Mouse (Mus musculus) limb, embryonic 11.5 days (tissue): ENCODE results near the gene Gm49384. TPM values are rescaled to one million over a fixed set of nuclear protein-coding genes. Genes with fewer than 3 reads are reported as not detected.
"Not testable (repeated sequence)": the region's sequence is repeated elsewhere in the genome, so short reads cannot be mapped to it uniquely, and the experiment has no call there.

Source experiments
- ATAC-seq: fragments of 200-750 bp; cut with Nextera tagmentation; 2 replicates; pipeline ENCODE4 v1.8.0; 2017; ENCODE audit warnings: low read depth; ENCODE audit not compliant: insufficient number of reproducible peaks, low FRiP score, low TSS enrichment
- DNase-seq: peaks from one replicate; pipeline ENCODE4 v3.0.0-alpha.2; 2015; ENCODE audit warnings: low spot score
- H3K27ac ChIP-seq: fragments of 300-500 bp; sonication (generic); replicated peaks from 2 replicates; pipeline ENCODE4 v1.5.1; 2014; ENCODE audit warnings: low read depth, mild to moderate bottlenecking, low read length
- H3K27me3 ChIP-seq: fragments of 300-500 bp; sonication (generic); 2 replicates; pipeline ENCODE4 v1.6.1; 2014; ENCODE audit warnings: mild to moderate bottlenecking, low read length, mixed read lengths; ENCODE audit not compliant: control insufficient read depth, insufficient read depth
- H3K36me3 ChIP-seq: fragments of 300-500 bp; sonication (generic); 2 replicates; pipeline ENCODE4 v1.6.1; 2014; ENCODE audit warnings: mild to moderate bottlenecking, low read length, moderate library complexity, mixed read lengths; ENCODE audit not compliant: control insufficient read depth, insufficient read depth
- H3K4me1 ChIP-seq: fragments of 300-500 bp; sonication (generic); 2 replicates; pipeline ENCODE4 v1.6.1; 2014; ENCODE audit warnings: low read length, mixed read lengths; ENCODE audit not compliant: control insufficient read depth, insufficient read depth
- H3K4me2 ChIP-seq: fragments of 300-500 bp; sonication (generic); 2 replicates; pipeline ENCODE4 v1.6.1; 2014; ENCODE audit warnings: low read depth, mild to moderate bottlenecking, moderate library complexity; ENCODE audit not compliant: severe bottlenecking
- H3K4me3 ChIP-seq: fragments of 300-500 bp; sonication (generic); 2 replicates; pipeline ENCODE4 v1.5.1; 2014; ENCODE audit warnings: low read depth, low read length
- H3K9ac ChIP-seq: fragments of 300-500 bp; sonication (generic); 2 replicates; pipeline ENCODE4 v1.6.1; 2014; ENCODE audit warnings: mild to moderate bottlenecking, low read length
- H3K9me3 ChIP-seq: fragments of 300-500 bp; sonication (generic); 2 replicates; pipeline ENCODE4 v1.6.1; 2016; ENCODE audit warnings: low read length; ENCODE audit not compliant: control insufficient read depth
- WGBS: fragments of 180-500 bp; shearing (Covaris S2); extraction: QIAGEN DNeasy Blood & Tissue Kit; methylation state at CpG from one replicate; pipeline ENCODE4 v1.1.7; 2014; 5-methylcytosine and 5-hydroxymethylcytosine counted together
- polyA plus RNA-seq: library from polyadenylated mRNA; unstranded; fragments of >200 nt; fragmentation: Nextera tagmentation; extraction: Ambion mirVana; gene quantifications from 2 replicates; pipeline ENCODE4 v1.2.1, GENCODE M21; 2014

The Gm49384 gene
- polyA plus RNA-seq, 1 experiment from 2014 or later: 43.5 TPM

DNA sequence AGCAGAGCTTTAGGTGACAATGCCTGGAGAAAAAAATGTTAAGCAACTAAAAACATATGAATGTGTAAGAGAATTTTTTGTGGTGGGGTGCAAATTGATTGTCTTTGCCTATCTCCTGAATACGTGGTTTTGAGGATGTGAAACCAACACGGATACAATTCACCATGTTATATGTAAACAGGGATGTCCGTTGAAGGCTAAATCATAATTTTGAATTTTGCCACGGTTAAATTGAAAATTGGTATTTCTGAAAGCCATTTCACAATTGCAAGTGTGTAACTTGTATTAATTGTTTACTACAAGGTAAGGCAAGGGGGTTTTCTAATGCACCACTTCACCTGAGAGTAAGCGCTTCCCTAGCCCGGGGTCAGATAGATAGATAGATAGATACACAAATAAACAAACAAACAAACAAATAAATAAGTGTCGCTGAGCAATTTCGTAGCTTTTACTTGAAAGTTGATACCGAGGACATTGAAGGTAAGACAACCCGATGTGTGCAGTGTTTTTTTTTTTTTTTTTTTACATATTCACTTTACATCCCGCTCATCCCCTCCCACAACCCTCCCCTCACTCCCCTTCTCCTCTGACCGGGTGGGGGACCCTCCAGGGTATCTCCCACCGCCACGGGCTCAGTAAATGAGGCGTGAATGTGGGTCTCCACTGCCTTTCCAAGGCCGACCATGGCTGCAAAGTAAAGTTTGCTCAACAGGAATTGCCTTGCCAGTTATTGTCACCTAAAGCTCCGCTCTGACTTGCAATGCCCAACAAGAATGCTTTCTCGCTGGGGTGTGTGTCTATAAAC is 36.2 kb downstream of the Gm49384 start:
- H3K27me3 ChIP-seq: no peaks in the 10 kb centered on the region
- 9% methylated on average over 18 of the region's 18 CpGs for WGBS

DNA sequence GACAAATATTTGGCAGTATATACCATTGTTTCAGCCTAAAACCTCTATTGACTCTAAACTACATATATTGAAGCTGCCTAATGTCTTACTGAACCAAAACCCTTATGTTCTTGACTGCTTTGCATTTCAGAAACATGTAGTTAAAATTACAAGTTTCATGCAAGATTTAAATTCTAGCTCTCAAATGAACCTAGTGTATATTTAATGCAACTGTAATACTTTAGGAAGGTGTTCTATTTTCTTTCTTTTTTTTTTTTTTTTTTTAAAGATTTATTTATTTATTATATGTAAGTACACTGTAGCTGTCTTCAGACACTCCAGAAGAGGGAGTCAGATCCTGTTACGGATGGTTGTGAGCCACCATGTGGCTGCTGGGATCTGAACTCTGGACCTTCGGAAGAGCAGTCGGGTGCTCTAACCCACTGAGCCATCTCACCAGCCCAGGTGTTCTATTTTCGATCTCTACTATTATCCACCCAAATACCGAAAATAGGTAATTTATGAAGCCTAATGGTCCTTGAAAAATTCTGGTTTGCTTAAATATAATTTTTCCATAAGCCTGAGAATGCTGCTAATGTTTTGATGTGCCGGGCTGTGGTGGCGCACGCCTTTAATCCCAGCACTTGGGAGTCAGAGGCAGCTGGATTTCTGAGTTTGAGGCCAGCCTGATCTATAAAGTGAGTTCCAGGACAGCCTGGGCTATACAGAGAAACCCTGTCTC is 37.0 kb downstream of the Gm49384 start:
- not testable (repeated sequence) for H3K9me3 ChIP-seq, ATAC-seq, H3K4me1 ChIP-seq, H3K4me3 ChIP-seq, H3K36me3 ChIP-seq, H3K27ac ChIP-seq, H3K9ac ChIP-seq, DNase-seq, H3K27me3 ChIP-seq, H3K4me2 ChIP-seq
- WGBS: 69% methylated on average over 8 of the region's 8 CpGs

More for the DNA sequence above, 36.2 kb downstream of the Gm49384 start:
- H3K9ac ChIP-seq: peak overlapping the region; percentile 68
- peak overlapping the region; percentile 90 for H3K4me2 ChIP-seq
- no peak overlapping the region; the same call in 1 of the 2 replicates for H3K27ac ChIP-seq
- H3K36me3 ChIP-seq: no peaks in the 10 kb centered on the region
- peak; percentile 37 for ATAC-seq
- no peaks in the 10 kb centered on the region for H3K9me3 ChIP-seq
- no peaks in the 10 kb centered on the region for H3K4me1 ChIP-seq
- H3K4me3 ChIP-seq: peak overlapping the region; percentile 86
- no peak for DNase-seq

GRCm38 (mm10) chr12:69164904-69165303 is 39.2 kb downstream of the Gm49384 start:
- no peaks in the 10 kb centered on the region for H3K36me3 ChIP-seq
- H3K27me3 ChIP-seq: no peaks in the 10 kb centered on the region
- ATAC-seq (no peak), DNase-seq (no peak)
- no peak overlapping the region for H3K9ac ChIP-seq
- H3K4me1 ChIP-seq: no peaks in the 10 kb centered on the region
- no peak overlapping the region for H3K27ac ChIP-seq
- no peak overlapping the region for H3K4me3 ChIP-seq
- H3K4me2 ChIP-seq: no peak overlapping the region
- WGBS: 58% methylated on average over 3 of the region's 3 CpGs
- no peaks in the 10 kb centered on the region for H3K9me3 ChIP-seq

GRCm38 (mm10) chr12:69163586-69163985 is 40.5 kb downstream of the Gm49384 start:
- not testable (repeated sequence) for DNase-seq, H3K4me2 ChIP-seq, H3K27ac ChIP-seq, ATAC-seq, H3K9ac ChIP-seq, H3K27me3 ChIP-seq, H3K9me3 ChIP-seq, H3K4me3 ChIP-seq, H3K36me3 ChIP-seq, H3K4me1 ChIP-seq
- 84% methylated on average over 4 of the region's 4 CpGs for WGBS

- not testable (repeated sequence) for H3K9me3 ChIP-seq, H3K27ac ChIP-seq, H3K27me3 ChIP-seq, DNase-seq, H3K4me1 ChIP-seq, H3K9ac ChIP-seq, H3K4me3 ChIP-seq, H3K36me3 ChIP-seq, ATAC-seq, H3K4me2 ChIP-seq
- WGBS: 73% methylated on average over 2 of the region's 2 CpGs
These were observed 43.4 kb downstream of the Gm49384 start for GRCm38 (mm10) chr12:69160677-69161076.

DNA sequence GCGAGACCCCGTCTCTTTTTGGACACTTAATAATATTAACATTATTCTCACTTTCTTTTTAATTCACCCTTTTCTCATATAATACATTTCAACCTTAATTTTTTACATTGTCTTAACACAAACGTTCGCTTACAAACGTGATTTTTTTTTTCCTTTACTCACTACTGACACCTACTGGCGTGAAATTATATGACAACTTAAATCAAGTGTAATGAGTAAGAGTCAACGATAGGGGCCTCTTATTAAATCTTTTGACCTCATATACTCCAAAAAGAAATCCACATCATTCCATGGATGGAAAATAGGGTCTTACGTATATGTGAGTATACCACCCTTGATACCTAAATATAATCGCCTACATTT is 44.5 kb downstream of the Gm49384 start:
- Histone ChIP-seq H3K4me2 (no peak overlapping the region), H3K9me3 (no peaks in the 10 kb centered on the region), H3K4me3 (no peak overlapping the region), H3K36me3 (peaks cover 3% of the 10 kb centered on the region; the same call in 1 of the 2 replicates), H3K9ac (no peak overlapping the region), H3K4me1 (no peaks in the 10 kb centered on the region), H3K27ac (no peak overlapping the region), H3K27me3 (no peaks in the 10 kb centered on the region)
- 6% methylated on average over 9 of the region's 9 CpGs for WGBS
- ATAC-seq: no peak
- no peak for DNase-seq

- not testable (repeated sequence) for H3K36me3 ChIP-seq, H3K27me3 ChIP-seq, H3K9me3 ChIP-seq, H3K4me1 ChIP-seq
- under 1% methylated on average over 57 of the region's 68 CpGs for WGBS
- Histone ChIP-seq H3K9ac (peak within 1 kb of the TSS; percentile 93), H3K4me3 (peak within 1 kb of the TSS; percentile 77), H3K4me2 (peak within 1 kb of the TSS; percentile 68), H3K27ac (peak within 1 kb of the TSS; percentile 90)
- ATAC-seq (peak; percentile 99), DNase-seq (peak; percentile 99)
These were observed 45.1 kb downstream of the Gm49384 start, which contains the start of gene Rps29 for GRCm38 (mm10) chr12:69158765-69159577. Rps29 (minus strand) TSS chr12:69159186.

- Histone ChIP-seq H3K36me3 (peaks cover 3% of the 10 kb centered on the region; the same call in 1 of the 2 replicates), H3K4me1 (no peaks in the 10 kb centered on the region), H3K27ac (peak overlapping the region; percentile 90), H3K9ac (peak overlapping the region; percentile 93), H3K27me3 (no peaks in the 10 kb centered on the region), H3K9me3 (no peaks in the 10 kb centered on the region), H3K4me3 (peak overlapping the region; percentile 77), H3K4me2 (peak overlapping the region; percentile 68)
- WGBS: under 1% methylated on average over 19 of the region's 19 CpGs
- DNase-seq (no peak), ATAC-seq (no peak)
These were observed 45.7 kb downstream of the Gm49384 start for GRCm38 (mm10) chr12:69158366-69158764.
